Mouse (Mus musculus) testis, postnatal 10 days (tissue): ENCODE data around the gene Cep97.
"Not testable (repeated sequence)": the region's sequence is repeated elsewhere in the genome, so short reads cannot be mapped to it uniquely, and the experiment has no call there.

ENCODE experiments used
- DNase-seq: peaks from one replicate; pipeline ENCODE4 v3.0.0; 2021; ENCODE audit warnings: low spot score

The Cep97 gene

DNA sequence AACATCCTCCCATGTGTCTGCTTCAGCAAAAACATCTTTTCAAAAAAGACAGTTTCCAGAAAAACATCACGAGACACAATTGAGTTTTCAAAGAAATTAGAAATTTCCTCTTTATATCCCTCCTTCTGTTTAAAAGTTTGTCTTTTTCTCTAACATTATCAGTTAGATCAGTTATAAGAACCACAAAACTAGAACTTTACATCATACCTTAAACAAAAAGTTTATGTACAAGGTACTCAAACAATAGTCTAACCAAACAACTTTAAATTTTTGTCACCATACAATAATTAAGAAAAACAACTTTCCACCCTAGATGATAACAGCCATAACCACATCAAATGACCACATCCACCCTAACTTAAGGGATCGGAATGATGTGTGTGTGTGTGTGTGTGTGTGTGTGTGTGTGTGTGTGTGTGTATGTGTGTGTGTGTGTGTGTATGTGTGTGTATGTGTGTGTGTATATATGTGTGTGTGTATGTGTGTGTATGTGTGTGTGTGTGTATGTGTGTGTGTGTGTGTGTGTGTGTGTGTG is 13.3 kb upstream of the Cep97 start:
- DNase-seq = not testable (repeated sequence)

DNA sequence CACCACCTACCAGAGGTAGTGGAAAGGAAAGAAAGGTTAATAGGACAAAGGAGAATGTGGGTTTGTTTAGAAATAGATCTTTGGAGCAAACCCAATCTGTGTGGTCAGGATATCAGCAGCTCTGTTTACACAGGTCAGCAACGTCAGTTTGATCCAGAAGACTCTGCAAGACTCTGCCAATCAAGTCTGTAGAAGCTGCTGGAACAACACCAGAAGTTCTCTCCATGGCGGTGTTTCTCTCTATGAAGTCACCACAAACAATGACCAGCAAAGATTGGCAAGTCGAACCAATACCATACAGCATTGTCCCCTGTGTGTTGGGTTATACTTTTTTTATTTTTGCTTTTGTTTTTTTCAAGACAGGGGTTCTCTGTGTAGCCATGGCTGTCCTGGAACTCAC is 12.6 kb upstream of the Cep97 start:
- no peak for DNase-seq

DNA sequence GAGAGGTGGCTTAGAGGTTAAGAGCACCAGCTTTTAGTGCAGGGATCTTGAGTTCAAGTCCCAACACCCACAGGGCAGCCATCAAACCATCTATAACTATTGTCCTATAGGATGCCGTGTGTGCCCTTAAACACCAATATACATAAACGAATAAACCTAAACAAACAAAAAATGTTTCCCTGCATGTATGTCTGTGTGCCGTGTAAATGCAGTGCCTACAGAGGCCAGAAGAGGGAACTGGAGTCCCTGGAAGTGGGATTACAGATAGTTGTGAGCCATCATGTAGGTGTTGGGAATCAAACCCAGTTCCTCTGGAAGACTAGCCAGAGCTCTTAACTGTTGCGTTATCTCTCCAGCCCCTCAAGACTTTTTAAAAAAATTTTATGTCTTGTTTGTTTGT is 6.1 kb upstream of the Cep97 start:
- DNase-seq = no peak

DNA sequence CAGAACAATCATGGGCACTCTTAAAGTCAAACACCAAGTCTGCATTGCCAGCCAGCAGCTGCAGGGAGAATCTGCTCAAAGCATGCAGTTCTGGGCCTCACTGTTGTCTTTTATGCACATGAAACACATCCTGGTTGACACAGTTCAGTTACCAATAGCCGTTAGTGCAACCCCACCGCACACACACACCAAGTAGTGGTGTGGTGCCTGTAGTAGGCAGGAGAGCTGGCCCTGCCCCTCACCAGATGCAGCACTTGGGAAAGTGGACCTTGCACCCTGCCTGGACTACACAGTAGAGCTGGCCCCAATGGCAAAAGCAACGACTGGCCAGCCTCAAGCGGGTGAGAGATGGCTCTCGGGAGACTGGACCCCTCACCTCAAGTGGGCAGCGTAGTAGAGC is 5.0 kb upstream of the Cep97 start:
- no peak for DNase-seq

DNA sequence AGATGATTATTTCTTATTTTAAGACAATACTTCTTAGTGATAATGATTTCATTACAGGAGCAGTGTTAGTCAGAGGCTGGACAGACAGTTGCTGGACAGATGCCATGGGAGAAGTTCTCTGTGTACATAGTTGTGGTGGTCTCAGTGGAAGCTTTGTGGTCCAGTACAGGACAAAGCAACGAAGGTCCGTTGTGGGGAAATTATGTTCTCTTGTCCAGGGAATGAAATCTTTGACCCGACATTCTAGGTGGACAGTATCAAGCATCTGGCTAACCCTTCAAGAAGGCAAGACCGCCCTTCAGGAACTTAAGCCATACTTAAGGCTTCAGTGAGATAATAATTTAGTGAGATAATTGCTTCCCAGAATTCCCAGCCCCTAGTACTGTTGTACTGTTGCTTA is 4.1 kb upstream of the Cep97 start:
- DNase-seq = no peak

DNA sequence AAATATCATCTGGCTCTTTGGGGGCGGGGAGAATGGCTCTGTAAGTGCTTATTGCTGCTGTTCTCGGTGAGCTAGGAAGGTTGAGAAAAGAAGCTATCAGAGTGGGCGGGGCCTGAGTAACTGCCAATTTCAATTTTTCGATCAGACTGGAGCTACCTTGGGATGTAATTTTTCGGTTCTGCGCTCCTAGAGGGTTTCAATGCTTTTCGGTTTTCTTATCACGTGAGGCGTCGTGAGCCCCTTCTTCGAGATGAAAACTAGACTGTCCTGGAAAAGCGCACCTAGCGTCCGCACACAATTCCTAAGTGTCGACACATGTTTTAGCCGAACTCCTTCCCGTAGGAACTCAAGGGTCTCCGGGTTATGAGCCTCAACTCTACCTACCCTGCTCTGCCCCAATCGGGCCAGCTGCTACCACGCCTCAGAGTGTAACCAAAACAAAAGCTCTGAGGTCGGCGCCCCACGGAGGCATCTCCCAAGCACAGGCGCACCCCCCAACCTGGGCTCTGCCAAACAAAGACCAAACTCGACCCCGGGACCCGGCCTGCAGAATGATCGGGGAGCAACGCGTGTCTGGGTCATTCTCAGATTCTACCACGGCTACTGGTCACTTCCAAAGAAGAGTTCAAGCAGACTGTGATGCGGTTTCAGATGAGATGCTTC is 843 bp downstream of the Cep97 start:
- peak; percentile 67 for DNase-seq

DNA sequence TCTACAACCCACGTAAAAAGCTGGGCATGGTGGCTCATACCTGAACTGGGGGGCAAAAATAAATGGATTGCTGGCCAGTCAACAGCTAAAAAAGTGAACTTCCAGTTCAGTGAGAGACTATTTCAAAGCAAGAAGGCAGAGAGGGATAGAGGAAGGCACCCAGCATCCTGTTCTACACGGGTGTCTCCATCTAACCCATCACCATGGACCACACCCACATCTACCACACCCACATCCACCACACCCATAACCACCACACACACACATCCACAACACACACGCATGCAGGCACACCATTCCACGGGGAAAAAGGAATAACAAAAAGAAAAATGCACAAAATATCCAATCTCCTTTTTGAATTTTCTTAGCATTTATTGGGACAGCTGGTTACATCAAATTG is 10.6 kb downstream of the Cep97 start:
- DNase-seq = no peak

DNA sequence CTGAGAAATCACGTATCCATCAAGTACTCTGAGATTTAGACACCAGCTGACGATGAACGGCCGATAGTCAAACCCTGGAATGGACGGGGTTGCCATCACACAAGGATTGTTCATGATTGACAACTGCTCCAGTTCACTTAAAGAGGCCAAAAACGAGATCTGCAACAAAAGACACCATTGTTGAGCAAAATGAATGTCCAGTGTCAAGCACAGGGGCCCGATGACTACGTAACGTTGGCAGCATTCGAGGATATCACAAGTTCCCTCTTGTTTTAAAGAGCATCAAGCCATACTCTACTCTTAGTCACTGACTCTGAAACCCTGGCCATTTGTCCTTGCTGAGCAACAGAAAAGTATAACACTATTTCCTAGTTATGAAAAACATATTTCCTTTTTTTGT is 12.6 kb downstream of the Cep97 start:
- no peak for DNase-seq

DNA sequence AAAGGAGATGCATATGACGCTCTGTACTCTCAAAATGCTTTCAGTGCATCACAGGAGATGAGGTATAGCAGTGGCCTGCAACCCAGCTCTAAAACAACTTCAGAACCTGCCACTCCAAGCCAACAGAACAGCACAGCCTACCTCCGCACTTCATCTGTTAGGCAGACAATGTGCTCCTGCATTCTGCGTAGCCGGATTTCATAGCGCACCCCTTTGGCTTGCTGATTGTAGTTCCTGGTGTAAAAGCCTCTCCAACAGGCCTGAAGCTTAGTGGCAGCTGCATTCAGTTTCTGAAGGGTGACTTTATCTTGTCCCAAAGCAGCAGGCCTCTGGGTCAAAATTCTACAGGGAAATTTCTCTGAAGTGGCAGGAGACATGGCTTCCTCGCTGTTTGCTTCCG is 19.9 kb downstream of the Cep97 start:
- no peak for DNase-seq

DNA sequence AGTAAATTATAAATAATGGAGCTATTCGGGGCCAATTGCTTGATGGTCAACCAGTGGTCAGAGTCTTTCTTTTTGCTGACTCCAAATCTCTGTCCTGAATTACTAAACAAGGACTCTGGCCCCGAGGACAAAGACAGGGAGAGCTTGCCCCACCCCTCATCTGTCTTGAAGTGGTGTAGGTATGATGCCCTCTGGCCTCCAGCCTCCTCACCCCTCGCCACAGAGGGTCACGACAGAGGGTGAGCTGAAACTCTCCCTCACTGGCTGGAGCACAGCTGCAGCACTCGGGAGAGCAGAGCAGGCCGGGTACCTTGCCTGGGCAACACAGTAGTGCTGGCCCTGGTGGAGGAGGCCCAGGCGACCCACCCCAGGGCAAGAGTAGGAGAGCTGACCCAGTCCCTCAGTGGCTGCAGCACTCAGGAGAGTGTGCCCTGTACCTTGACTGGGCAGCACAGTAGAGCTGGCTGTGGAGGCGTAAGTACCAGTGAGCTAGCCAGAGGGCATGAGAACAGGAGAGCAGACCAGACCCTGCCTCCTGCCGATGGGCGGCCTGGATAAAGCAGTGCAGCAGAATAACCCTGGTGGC is 24.4 kb downstream of the Cep97 start:
- DNase-seq = no peak

DNA sequence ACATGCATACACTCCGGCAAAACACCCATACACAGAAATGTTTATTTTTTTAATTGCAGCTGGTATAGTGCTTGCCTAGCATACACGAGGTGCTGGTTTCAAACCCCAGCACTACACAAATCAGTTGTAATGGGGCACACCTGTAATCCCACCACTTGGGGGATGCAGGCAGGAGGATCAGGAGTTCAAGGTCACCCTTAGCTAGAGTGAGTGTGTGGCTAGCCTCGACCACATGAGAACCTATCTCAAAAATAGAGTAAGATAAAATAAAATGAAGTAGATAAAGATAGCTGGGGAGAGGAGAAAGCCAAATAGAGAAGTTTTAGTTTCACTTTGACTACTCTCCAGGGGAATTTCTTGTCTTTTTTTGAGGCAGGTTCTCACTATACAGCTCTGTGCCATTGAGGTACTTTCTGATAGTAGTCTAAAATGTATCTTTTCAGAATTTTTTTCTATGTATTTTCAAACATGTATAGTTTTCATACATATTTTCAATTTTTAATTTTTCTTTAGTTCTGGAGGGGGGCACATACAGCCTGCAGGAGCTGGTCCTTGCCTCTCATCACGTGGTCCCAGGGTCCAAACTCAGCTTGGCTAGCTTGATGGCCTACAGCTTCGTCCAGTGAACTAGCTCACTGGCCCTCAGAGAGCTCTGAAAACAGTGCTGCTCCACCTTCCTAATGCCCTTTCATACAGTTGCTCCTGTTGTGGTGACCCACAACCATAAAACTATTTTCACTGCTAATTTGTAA is 27.6 kb downstream of the Cep97 start:
- no peak for DNase-seq

DNA sequence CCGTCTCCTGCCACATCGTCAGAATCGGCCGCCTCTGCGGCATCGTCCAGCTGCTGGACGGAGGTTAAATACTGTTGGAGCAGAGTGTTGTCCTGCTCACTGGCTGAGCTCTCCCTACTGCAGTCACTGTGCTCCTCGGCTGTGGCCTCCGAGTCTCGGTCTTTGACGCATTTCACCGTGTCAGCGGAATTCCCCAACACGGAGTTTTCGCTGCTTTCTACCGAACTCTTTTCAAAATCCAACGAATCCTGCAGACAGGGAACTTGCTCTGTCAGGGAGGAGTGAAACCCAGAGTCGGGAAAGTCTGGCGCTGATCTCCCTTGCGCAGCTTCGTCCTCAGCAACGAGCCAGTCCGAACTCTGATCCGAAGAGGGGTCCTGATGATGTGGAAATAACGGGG is 29.3 kb downstream of the Cep97 start:
- DNase-seq = no peak

DNA sequence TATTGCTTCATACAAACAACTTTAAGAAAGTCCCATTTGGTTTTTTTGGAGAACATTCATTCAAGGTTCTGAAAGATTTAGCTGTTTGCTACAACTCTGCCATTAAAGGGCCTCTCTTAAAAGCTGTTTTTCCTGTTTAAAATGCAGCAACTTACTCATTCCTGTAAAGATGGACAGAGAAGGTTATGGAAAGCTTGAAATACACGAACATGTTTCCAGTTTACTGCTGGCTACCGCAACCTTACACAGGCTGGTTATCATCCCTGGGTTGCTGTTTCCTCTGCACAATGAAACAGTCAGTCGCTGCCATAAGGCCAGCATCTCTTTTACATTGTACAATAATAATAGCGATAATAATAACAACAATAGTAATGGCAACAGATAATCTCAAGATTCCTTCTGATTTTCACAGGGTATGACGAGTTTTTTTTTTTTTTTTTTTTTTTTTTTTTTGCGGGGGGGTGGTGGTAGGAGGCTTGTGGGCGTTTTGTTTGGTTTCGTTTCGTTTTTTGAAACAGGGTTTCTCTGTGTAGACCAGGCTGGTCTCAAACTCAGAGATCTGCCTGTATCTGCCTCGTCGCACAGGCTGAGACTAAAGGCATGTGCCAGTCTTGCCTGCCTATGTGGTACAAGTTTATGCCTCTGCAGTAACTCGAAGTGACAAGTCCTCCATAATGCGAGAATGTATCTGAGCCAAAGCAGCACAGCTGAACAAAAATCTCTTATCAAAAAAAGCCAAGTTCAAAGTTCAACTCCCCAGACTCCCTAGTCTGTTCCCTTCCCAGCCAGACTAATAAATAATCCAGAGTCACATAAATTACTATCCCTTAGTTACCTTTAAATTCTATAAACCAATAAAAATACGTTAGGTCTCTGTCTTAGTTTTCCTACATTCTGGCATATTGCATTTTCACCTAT is 32.6 kb downstream of the Cep97 start:
- no peak for DNase-seq

DNA sequence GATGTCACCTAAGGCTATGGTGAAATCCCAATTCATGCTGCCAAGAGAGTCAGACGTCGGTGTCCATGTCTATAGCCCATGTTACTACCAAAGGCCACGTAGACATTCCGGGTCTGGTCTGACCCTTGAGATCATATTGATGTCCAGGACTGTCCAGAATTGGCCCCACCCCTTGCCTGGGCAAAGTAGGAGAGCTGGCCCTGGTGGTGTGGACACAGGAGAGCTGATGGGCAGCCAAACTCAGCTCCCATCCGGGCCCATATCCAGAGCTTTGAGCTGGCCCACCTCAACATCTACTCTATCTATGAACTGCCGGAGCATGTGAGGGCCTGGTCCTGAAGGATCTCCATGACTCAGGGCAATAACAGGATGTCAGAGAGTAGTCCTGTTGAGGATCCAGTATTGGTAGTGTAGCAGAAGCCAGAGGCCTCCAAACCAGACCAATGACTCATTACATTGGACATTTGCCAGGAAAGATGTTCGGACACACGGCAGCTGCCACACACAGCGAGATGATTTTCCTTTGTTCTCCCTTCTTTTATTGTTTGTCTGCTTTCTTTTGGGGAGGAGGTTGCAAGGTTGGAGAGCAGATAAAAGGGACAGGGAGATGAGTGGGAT is 36.2 kb downstream of the Cep97 start:
- no peak for DNase-seq

DNA sequence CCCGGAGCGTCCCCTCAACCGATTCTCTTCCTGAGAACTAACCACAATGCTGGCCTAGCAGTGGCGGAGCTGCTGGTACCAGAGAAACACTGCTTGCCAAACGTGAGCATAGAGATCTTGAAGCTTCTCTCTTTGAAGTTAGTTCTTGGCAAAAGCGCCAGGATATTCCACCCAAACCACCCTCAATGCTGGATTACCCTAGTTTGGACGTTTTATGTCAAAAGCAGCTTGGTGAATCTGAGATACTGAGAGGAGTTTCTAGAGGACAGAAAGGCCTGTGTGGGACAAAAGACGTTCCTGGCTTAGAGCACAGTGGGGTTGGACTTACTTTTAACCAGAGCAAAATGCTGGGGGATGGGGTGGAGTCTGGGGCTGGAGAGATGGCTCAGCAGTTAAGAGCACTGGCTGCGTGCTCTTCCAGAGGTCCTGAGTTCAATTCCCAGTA is 39.0 kb downstream of the Cep97 start:
- no peak for DNase-seq

DNA sequence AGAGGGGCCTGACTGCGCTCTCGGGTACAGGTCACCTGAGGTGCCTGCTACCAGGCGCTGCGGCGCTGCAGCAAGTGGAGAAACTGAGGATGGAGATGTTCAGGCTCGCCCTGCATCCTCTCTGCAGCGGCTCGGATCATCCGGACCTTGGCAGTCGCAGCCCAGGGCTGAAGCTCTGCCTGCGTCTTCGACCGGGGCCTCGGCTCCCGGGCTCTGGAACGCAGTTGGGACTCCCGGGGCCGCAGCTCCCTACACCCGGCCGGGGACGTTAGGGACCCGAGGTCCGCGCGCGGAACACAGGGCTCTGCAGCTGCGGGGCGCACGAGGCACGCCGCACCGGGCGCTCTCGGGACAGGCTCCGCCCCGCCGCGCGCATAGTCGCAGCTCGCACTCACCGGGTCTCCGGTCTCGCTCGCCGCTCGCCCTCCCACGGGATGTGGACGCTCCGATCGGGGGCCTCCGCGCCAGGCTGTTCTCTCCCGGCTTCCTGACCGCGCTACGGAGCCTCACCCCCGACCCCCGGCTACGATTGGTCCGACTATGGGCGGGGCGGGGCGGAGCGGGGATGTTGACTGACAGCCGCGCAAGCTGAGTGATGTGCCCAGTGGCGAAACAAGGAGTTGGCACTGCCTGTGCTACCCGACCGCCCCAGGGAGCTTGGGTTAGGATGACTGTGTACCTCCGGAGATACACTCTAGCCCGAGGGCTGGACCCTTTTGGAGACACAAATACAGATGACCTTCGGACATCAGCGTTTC is 39.6 kb downstream of the Cep97 start, which contains the start of gene Nxpe3:
Gene Nxpe3, minus strand, starts transcription at position 393 of the 758 bp plus-strand sequence.
- peak; percentile 85 for DNase-seq

DNA sequence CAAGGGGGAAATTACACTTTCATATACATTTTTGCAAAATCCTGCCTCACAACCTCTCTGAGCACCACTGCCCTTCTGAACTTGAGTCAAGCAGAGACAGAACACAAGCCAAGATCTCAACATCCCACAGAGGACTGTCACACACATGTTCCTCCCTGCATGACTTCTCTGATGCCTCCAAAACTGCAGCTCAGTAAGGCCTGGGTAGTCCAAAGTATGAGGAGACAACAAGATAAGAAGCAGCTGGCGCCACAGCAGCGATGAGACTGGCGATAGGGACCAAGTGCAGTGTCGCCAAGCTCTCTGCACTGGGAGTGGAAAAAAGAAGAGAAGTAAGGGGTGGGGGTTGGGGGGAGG is 40.1 kb downstream of the Cep97 start:
- no peak for DNase-seq

DNA sequence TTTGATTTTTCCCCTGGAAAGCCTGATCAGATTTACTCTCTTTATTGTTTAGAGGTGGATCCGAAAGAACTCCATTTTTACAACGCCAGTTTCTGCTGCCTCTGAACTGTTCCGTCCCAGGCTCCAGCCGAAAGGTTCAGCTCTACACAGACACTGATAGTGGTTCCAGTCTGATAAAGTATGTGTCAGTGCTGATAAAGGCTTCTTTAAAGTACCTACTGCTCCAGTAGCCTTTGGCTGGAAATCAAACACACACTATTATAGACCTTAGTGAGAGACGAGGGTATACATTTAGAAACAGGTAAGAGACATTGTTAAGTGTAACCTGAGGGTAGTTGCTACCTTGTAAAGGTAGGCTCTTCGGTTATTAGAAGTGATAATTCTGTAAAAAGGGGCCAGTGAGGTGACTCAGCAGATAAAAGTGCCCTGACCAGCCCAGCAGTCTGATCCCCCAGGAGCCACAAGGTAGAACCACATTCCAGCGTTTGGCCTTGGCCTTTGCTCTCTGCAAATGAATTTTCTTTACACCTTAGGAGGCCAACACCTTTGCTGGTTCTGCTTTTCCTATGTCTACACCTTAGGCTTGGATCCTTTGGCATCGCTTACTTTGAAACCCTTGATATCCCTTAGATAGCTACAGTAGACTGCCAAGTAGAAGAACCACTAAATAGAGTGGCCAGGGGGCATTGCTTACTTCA is 41.1 kb downstream of the Cep97 start:
- no peak for DNase-seq

DNA sequence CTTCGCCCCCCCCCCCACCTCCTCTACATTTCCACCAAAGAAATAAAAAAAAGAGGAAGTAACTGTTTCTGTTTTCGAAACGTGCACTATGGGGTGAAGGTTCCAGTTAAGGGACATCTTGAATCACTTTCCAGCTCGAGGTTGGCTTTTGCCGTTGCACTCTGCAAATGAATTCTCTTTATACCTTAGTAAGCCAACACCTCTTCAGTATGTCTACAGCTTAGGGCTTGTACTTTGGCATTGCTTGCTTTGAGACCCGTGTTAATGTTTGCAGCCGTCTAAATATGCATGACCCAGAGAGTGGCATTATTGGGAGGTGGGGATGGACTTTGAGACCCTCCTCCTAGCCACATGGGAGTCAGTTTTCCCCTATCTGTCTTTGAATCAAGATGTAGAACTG is 42.2 kb downstream of the Cep97 start:
- no peak for DNase-seq

DNA sequence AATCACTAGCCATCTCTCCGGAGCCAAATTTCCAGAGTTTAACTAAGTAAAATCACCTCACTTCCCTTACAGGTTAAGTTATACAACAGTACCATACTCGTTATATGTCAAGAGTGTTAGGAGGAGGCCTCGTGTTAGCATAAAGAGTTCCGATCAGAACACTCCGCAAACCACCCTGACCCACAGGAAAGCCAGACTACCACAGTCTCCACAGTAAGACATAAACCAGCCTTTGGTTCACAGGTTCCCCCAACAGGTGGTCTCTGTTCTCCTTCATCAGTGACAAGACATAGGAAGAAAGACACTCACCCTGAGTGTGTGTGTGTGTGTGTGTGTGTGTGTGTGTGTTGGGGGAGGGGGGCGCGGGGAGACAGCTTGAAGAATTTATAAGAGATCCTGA is 43.3 kb downstream of the Cep97 start:
- no peak for DNase-seq
